Mouse (Mus musculus) bone marrow, adult 2 months (tissue): ENCODE measurements around the gene Tanc1. TPM values are rescaled to one million over a fixed set of nuclear protein-coding genes. Genes with fewer than 3 reads are reported as not detected.

Experiments used
- H3K27ac ChIP-seq: fragments of 200-500 bp; 2 replicates; pipeline ENCODE4 v1.5.1; 2012; ENCODE audit warnings: low read depth, mild to moderate bottlenecking, control low read depth, inconsistent platforms, low read length; ENCODE audit not compliant: control insufficient read depth, poor library complexity, insufficient read depth
- H3K4me1 ChIP-seq: fragments of 200-500 bp; 2 replicates; pipeline ENCODE4 v1.6.1; 2011; ENCODE audit warnings: low read length; ENCODE audit not compliant: control insufficient read depth, insufficient read depth
- H3K4me3 ChIP-seq: fragments of 200-500 bp; replicated peaks from 2 replicates; pipeline ENCODE3; 2011; ENCODE audit warnings: mild to moderate bottlenecking, low read depth, low read length, control low read depth; ENCODE audit not compliant: control insufficient read depth
- CTCF ChIP-seq: fragments of 200-500 bp; IDR thresholded peaks from 2 replicates; pipeline ENCODE4 v1.5.1; 2011; ENCODE audit warnings: low read length, control low read depth; ENCODE audit not compliant: control insufficient read depth, insufficient read depth
- POLR2A ChIP-seq: fragments of 200-500 bp; IDR thresholded peaks from 2 replicates; pipeline ENCODE4 v1.6.1; 2011; ENCODE audit warnings: low read depth, mild to moderate bottlenecking, control low read depth, low read length, borderline replicate concordance; ENCODE audit not compliant: control insufficient read depth
- WGBS: fragments of 180-500 bp; shearing (Covaris S2); methylation state at CpG from one replicate; pipeline ENCODE4 v1.1.7; 2018; 5-methylcytosine and 5-hydroxymethylcytosine counted together
- polyA plus RNA-seq: library from polyadenylated mRNA; stranded (reverse); fragments of >200 nt; gene quantifications from 2 replicates; pipeline ENCODE4 v1.2.4, GENCODE M21; 2011; ENCODE audit warnings: low replicate concordance; ENCODE audit not compliant: missing spikeins, insufficient read depth, insufficient read length

Gene Tanc1
- polyA plus RNA-seq, 1 experiment: 7.4 TPM

DNA sequence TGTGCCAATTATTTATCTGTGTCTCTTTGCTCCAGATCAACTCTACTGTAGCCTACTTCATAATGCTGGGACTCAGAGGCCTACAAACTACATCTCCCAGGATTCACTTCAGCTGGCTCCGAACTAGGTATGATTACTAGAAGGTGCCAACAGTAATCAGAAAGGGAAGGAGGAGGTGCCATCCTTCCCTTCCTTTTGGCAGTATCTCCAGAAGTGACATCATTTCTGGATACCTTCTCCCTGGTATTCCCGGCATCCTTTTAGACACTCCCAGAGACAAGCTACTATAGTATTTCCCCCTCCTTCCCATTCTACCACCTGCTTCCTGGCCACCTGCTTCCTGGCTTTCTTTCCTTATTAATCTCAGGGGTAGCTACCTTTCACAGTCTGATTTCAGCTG lies 10.9 kb upstream of the Tanc1 start:
- TF ChIP-seq CTCF (no peak), POLR2A (no peak)
- Histone ChIP-seq H3K4me1 (no peaks in the 10 kb centered on the region), H3K27ac (no peak overlapping the region), H3K4me3 (no peak overlapping the region)
- WGBS: 80% methylated on average over 2 of the region's 2 CpGs

GRCm38 (mm10) chr2:59601452-59601851 lies 10.4 kb upstream of the Tanc1 start:
- no peak for TF ChIP-seq POLR2A
- no peak for TF ChIP-seq CTCF
- WGBS: 76% methylated on average over 8 of the region's 8 CpGs

GRCm38 (mm10) chr2:59608958-59609357 lies 2.9 kb upstream of the Tanc1 start:
- Histone ChIP-seq H3K4me1 (no peaks in the 10 kb centered on the region), H3K27ac (no peak overlapping the region), H3K4me3 (no peak overlapping the region)
- 84% methylated on average over 5 of the region's 5 CpGs for WGBS
- TF ChIP-seq CTCF: no peak
- no peak for TF ChIP-seq POLR2A

More at GRCm38 (mm10) chr2:59601452-59601851, 10.4 kb upstream of the Tanc1 start:
- Histone ChIP-seq H3K27ac (no peak overlapping the region), H3K4me3 (no peak overlapping the region), H3K4me1 (no peaks in the 10 kb centered on the region)

DNA sequence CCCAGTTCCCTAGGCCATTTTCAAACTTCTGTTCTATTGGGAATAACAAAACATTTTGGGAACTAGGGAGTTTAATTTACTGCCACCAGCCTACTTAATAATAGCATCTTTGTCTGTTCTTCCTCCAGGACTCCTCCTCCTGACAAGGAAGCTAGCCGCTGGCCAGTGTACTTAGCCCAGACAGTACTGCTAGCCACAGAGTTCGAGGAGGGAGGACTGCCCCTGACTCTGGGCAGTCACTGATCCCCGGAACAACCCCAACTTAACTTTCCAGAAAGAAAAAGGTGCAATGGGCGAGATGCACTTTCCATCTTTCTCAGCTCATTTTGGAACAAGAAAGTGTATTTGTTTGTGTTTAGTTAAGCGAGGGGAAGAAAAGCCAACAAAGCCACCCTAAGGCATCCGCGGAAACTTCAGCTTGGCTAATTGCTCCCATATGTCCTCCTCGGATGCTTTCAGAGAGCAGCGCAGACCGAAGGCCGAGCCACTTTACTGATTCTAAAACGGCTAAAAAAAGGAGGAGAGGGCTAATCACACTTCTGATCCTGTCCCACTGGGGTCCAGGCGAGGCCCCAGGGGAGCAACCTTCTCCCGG lies 529 bp upstream of the Tanc1 start:
- TF ChIP-seq POLR2A (no peak), CTCF (no peak)
- 16% methylated on average over 14 of the region's 14 CpGs for WGBS
- H3K4me1 ChIP-seq: no peaks in the 10 kb centered on the region
- peak overlapping the region; percentile 51 for H3K4me3 ChIP-seq
- H3K27ac ChIP-seq: no peak overlapping the region; the same call in 1 of the 2 replicates

DNA sequence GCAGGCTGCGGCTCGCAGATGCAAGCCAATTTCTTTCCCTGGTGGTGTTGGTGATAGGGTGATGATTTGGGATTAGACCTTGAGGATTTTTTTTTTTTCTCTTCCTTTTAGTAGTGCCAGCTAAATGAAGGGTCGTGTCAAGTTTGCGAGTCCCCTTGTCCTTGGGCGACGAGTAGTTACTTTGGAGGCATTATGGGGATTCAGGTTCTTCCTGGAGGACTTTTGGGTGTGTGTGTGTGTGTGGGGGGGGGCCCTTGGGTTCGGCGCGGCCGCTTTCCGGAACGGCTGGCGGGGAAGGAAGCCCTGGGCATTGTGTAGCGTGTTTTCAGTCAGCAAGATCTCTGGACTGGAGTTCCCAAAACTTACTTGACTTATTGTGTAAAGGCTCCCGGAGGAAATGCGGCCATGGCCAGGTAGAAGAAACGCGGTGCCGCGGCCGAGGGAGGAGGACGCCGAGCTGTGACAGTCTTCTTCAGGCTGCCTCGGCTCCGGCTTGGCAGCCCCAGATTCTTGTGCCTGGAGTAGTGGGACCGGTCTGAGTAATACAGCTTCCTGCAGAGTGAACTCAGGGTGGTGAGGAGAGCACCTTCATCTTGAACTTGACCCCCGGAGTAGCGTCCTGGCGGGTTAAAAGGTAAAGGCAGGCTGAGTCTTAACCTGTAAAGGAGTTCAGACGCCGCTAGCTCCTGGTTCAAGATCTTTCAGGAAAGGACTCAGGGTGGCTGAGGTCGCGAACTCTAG lies 1.1 kb downstream of the Tanc1 start:
- 1% methylated on average over 33 of the region's 33 CpGs for WGBS
- Histone ChIP-seq H3K27ac (no peak overlapping the region), H3K4me3 (peak overlapping the region; percentile 56), H3K4me1 (no peaks in the 10 kb centered on the region)
- TF ChIP-seq POLR2A: no peak
- no peak for TF ChIP-seq CTCF

DNA sequence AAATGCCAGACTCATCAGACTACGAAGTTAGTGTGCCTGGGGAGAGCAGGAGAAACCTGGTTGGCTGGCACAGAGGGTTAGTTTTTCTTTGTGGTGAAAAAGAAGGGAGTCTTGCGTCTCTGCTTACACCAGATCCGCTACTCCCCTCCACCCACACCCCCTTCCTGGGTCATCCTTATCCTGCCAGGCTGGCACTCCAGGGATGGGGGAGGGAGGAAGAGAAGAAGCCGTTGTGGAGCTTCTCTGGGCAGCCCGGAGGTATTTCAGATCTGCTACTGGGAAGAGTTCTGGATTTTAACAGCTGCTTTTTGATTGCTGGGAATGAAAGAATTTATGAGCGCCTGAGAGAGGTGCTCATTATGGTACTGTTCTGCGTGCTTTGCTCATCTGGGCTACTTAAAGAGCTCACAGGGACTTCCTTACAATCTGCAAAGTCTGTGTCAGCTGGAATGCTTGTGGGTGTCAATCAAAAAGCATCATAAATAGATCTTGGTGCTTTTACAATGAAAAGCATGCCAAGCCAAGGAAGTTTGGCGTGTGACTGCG lies 1.7 kb downstream of the Tanc1 start:
- Histone ChIP-seq H3K27ac (no peak overlapping the region), H3K4me1 (no peaks in the 10 kb centered on the region)
- WGBS: 35% methylated on average over 9 of the region's 9 CpGs

DNA sequence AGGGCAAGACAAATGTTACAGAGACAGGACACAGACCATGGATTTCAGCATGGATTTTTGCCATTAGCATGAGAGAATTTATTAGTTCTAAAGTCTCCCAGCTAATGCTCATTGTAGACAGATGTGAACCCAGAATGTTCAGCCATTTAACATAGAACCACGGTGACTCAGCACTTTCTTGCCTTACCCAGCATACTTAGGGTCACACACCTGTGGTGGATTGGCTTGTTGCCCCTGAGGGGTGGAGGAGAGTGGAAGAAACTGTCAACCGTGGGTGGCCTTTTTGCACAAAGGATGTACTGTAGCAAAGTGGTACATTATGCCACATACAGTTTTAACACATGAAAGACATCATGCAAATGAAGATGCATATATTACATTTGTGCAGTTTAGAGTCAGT lies 5.0 kb downstream of the Tanc1 start:
- H3K4me3 ChIP-seq: no peak overlapping the region
- no peaks in the 10 kb centered on the region for H3K4me1 ChIP-seq
- 45% methylated on average over 2 of the region's 2 CpGs for WGBS
- TF ChIP-seq POLR2A (no peak), CTCF (no peak)
- no peak overlapping the region for H3K27ac ChIP-seq

More for the DNA sequence above, 1.7 kb downstream of the Tanc1 start:
- H3K4me3 ChIP-seq: no peak overlapping the region
- TF ChIP-seq CTCF: no peak
- TF ChIP-seq POLR2A: no peak

GRCm38 (mm10) chr2:59618996-59619395 lies 7.2 kb downstream of the Tanc1 start:
- WGBS: 87% methylated on average over 7 of the region's 7 CpGs
- TF ChIP-seq CTCF (no peak), POLR2A (no peak)
- no peaks in the 10 kb centered on the region for H3K4me1 ChIP-seq

GRCm38 (mm10) chr2:59620601-59621000 lies 8.8 kb downstream of the Tanc1 start:
- Histone ChIP-seq H3K4me1 (no peaks in the 10 kb centered on the region), H3K4me3 (no peak overlapping the region), H3K27ac (no peak overlapping the region)
- TF ChIP-seq CTCF (no peak), POLR2A (no peak)
- 78% methylated on average over 5 of the region's 5 CpGs for WGBS

More at GRCm38 (mm10) chr2:59618996-59619395, 7.2 kb downstream of the Tanc1 start:
- H3K4me3 ChIP-seq: no peak overlapping the region
- no peak overlapping the region for H3K27ac ChIP-seq
